Mouse (Mus musculus): ENCODE data around the gene Efcab11. TPM values are rescaled to one million over a fixed set of nuclear protein-coding genes. Genes with fewer than 3 reads are reported as not detected.

Efcab11 gene
- polyA plus RNA-seq, 1 experiment from 2014 or later, result 15.3 TPM

DNA sequence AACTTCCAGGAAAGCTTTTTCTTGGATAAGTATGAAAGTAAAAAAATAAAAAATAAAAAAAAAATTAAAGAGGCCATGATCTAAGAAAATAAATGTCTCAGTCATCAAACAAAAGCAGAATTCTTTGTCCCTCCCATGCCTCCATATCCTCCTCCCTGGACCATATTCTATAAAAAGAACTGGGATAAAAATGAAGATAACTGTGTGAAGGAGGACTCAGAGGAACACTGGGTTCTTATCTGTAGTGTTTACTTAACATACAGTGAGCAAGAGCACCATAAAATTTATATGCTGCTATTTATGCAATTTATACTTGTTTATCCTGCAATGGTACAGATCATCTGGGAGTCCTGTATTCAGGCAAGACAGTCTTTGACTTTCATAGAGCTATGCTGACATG, 19.6 kb downstream of the Efcab11 start:
- peaks cover 5% of the 10 kb centered on the region; the same call in 1 of the 2 replicates for H3K4me1 ChIP-seq
- no peak overlapping the region for H3K4me3 ChIP-seq
- no peak overlapping the region for H3K4me2 ChIP-seq
- H3K9me3 ChIP-seq (replicated peaks), result no peaks in the 10 kb centered on the region
- H3K9ac ChIP-seq, result no peak overlapping the region
- no peak overlapping the region for H3K27ac ChIP-seq
- ATAC-seq, result no peak
- H3K36me3 ChIP-seq (ENCODE audit: poor library complexity, severe bottlenecking), result peaks cover 5% of the 10 kb centered on the region; the same call in 1 of the 2 replicates
- H3K27me3 ChIP-seq, result no peaks in the 10 kb centered on the region

DNA sequence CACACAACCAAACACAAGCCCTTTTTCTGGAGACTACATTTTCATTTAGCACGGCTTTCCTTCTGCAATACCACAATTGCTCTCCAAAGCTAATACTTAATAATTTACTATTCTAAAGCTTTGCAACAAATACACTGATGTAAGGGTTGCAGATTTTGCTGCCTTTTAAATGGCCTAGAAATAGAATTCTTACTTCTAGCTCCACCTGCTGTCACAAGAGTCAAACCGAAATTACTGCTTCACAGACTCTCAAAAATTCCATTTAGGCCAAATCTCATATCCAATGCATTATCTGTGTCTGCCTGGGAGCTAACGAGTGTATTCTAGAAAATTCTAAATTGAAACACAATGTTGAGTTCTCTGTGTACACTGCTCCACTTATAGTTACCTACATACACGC, 23.3 kb downstream of the Efcab11 start:
- Histone ChIP-seq H3K27ac (no peak overlapping the region), H3K4me3 (no peak overlapping the region), H3K9me3 (replicated peaks) (no peaks in the 10 kb centered on the region), H3K36me3 (ENCODE audit: poor library complexity, severe bottlenecking) (no peaks in the 10 kb centered on the region), H3K9ac (no peak overlapping the region), H3K4me2 (no peak overlapping the region), H3K27me3 (no peaks in the 10 kb centered on the region), H3K4me1 (peaks cover 11% of the 10 kb centered on the region)
- WGBS, result 72% methylated on average over 4 of the region's 4 CpGs
- no peak for ATAC-seq

DNA sequence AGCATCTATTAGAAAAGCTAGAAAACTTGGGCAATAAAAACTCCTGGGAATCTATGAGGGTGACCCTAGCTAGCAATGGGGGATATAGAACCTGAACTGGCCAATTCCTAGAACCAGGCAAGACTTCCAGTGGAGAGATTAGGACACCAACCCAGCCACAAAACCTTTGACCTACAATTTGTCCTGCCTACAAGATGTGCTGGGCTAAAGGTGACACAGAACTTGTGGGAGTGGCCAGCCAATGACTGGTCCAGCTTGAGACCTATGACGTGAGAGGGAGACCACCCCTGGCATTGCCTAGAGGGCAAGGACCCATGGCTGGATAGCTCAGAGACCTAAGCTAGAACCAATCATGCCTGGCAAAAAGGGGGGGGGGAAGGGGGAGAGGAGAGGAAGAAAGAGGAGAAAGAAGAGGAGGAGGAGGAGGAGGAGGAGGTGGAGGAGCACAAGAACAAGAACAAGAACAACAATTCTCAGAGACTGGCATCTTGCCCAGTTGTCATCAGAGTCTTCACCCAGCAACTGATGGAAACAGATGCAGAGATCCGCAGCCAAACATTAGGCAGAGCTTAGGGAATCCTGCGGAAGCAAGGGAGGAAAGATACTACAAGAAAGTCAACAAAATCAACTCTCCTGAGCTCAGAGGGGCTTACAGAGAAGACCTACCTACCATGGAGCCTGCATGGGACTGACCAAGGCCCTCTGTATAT, 24.7 kb downstream of the Efcab11 start:
- 80% methylated on average over 3 of the region's 3 CpGs for WGBS
- Histone ChIP-seq H3K4me3 (no peak overlapping the region), H3K27me3 (no peaks in the 10 kb centered on the region), H3K27ac (no peak overlapping the region), H3K9ac (no peak overlapping the region), H3K4me2 (no peak overlapping the region), H3K9me3 (replicated peaks) (no peaks in the 10 kb centered on the region), H3K4me1 (peaks cover 15% of the 10 kb centered on the region), H3K36me3 (ENCODE audit: poor library complexity, severe bottlenecking) (no peaks in the 10 kb centered on the region)
- ATAC-seq, result no peak

DNA sequence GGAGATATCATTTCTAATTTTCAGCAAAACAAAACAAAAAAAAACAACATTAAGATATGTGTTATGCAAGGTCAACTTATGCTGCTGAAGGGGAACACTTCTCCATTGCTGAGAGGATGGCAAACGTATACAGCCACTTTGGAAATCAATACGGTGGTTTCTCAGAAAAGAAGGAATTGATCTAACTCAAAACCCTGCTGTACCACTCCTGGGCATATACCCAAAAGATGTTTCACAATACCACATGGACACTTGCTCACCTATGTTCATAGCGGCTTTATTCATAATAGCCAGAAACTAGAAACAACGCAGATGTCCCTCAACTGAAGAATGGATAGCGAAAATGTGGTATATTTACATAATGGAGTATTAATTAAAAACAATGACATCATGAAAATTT, 25.6 kb downstream of the Efcab11 start:
- H3K27me3 ChIP-seq, result no peaks in the 10 kb centered on the region
- no peak for ATAC-seq
- H3K4me1 ChIP-seq, result peaks cover 22% of the 10 kb centered on the region
- no peak overlapping the region for H3K9ac ChIP-seq
- H3K4me3 ChIP-seq, result no peak overlapping the region
- H3K4me2 ChIP-seq, result no peak overlapping the region
- WGBS, result 96% methylated on average over 5 of the region's 5 CpGs
- no peak overlapping the region for H3K27ac ChIP-seq
- H3K9me3 ChIP-seq (replicated peaks), result no peaks in the 10 kb centered on the region
- H3K36me3 ChIP-seq (ENCODE audit: poor library complexity, severe bottlenecking), result no peaks in the 10 kb centered on the region

- Histone ChIP-seq H3K4me1 (peaks cover 37% of the 10 kb centered on the region), H3K27ac (no peak overlapping the region), H3K4me2 (no peak overlapping the region), H3K9ac (no peak overlapping the region), H3K27me3 (no peaks in the 10 kb centered on the region), H3K4me3 (no peak overlapping the region), H3K9me3 (replicated peaks) (no peaks in the 10 kb centered on the region), H3K36me3 (ENCODE audit: poor library complexity, severe bottlenecking) (no peaks in the 10 kb centered on the region)
- no peak for ATAC-seq
- 42% methylated on average over 9 of the region's 9 CpGs for WGBS
Observed at GRCm38 (mm10) chr12:99856011-99856410, 28.2 kb downstream of the Efcab11 start.

DNA sequence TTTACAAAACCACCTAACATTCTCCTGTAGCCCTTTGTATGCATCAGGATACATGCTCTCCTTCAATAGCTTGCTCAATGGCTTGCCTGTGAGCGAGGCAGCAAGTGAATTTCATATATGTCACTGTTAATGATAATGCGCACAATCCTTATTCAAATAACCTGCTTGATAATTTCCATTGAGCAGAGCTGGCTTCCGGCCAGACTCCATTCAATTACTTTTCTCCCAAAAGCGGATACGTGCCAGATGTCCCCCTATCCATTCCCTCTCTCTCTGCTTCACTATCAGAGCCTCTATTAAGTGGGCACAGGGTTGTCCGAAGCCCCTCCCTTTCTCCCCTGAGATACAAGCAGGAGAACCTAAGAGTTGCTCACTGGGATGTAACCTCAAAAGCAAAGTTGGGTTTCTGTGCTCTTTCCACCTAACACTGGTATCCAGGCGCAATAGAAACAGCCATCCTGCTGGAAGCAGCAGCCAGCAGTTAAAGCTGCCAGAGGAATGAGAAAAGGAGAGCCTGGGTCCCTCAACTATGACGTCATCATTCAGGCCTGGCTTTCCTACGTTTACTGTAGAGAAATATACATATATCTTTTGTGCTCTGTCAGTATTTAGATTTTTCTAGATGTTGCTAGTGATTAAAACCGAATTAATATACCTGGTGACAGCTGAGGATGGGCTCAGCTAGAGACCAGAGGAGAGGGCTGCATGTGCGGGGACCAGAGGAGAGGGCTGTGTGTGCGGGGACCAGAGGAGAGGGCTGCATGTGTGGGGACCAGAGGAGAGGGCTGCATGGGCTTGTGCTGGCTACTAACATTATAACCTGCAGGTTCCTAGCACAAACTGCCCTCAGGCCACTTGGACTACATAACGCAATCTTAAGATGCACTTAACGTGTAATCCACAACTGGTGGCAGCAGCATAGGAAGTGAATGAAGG, 30.6 kb downstream of the Efcab11 start:
- Histone ChIP-seq H3K9me3 (replicated peaks) (no peaks in the 10 kb centered on the region), H3K36me3 (ENCODE audit: poor library complexity, severe bottlenecking) (no peaks in the 10 kb centered on the region), H3K4me2 (peak overlapping the region; percentile 33), H3K4me3 (no peak overlapping the region), H3K4me1 (peaks cover 32% of the 10 kb centered on the region), H3K9ac (no peak overlapping the region), H3K27me3 (no peaks in the 10 kb centered on the region), H3K27ac (peak overlapping the region; percentile 62)
- peak; percentile 86 for ATAC-seq
- WGBS, result 47% methylated on average over 14 of the region's 14 CpGs

DNA sequence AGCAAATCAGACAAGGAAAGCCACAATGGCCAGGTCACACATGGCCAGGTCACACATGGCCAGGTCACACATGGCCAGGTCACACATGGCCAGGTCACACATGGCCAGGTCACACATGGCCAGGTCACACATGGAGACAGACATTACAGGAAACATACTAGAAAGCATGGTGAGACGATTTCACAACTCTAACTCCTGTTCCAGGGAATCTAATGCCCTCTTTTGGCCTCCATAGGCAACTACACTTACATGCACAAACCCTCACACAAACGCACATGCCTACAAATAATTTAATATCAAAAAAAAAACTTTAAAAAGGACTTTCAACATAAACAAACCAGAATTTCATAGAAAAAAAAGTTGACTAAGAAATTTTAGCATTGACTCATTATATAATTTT, 34.2 kb downstream of the Efcab11 start:
- H3K36me3 ChIP-seq (ENCODE audit: poor library complexity, severe bottlenecking), result no peaks in the 10 kb centered on the region
- no peak overlapping the region for H3K9ac ChIP-seq
- H3K27ac ChIP-seq, result no peak overlapping the region
- H3K4me1 ChIP-seq, result peaks cover 23% of the 10 kb centered on the region
- H3K27me3 ChIP-seq, result no peaks in the 10 kb centered on the region
- H3K9me3 ChIP-seq (replicated peaks), result no peaks in the 10 kb centered on the region
- 87% methylated on average over 2 of the region's 2 CpGs for WGBS
- H3K4me2 ChIP-seq, result no peak overlapping the region
- no peak overlapping the region for H3K4me3 ChIP-seq
- ATAC-seq, result no peak

- no peak for ATAC-seq
- Histone ChIP-seq H3K36me3 (ENCODE audit: poor library complexity, severe bottlenecking) (no peaks in the 10 kb centered on the region), H3K27ac (no peak overlapping the region), H3K27me3 (no peaks in the 10 kb centered on the region), H3K4me1 (no peaks in the 10 kb centered on the region), H3K9me3 (replicated peaks) (no peaks in the 10 kb centered on the region), H3K9ac (no peak overlapping the region), H3K4me3 (no peak overlapping the region), H3K4me2 (no peak overlapping the region)
- 96% methylated on average over 8 of the region's 8 CpGs for WGBS
Observed at GRCm38 (mm10) chr12:99844951-99845350, 39.3 kb downstream of the Efcab11 start.

DNA sequence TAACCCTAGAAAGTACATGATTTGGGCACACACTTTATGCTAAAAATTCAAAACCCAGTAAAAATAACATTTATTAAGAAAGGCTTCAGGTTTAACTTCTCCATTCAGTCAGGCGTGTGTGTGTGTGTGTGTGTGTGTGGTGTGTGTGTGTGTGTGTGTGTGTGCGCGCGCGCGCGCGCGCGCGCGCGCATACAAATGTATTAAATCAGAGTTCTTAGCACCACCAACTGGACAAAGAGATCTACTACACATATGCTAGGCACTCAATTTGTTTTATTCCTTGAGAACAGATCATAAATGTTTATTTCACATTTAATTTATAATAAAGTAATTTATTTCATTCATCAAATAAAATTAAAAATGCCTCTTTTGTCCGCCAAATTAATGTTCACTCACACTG, 45.5 kb downstream of the Efcab11 start:
- Histone ChIP-seq H3K4me1 (peaks cover 14% of the 10 kb centered on the region), H3K9ac (no peak overlapping the region), H3K27ac (no peak overlapping the region), H3K27me3 (no peaks in the 10 kb centered on the region), H3K36me3 (ENCODE audit: poor library complexity, severe bottlenecking) (no peaks in the 10 kb centered on the region), H3K4me2 (no peak overlapping the region), H3K9me3 (replicated peaks) (no peaks in the 10 kb centered on the region), H3K4me3 (no peak overlapping the region)
- no peak for ATAC-seq
- 89% methylated on average over 14 of the region's 14 CpGs for WGBS

- no peaks in the 10 kb centered on the region for H3K36me3 ChIP-seq (ENCODE audit: poor library complexity, severe bottlenecking)
- 79% methylated on average over 11 of the region's 11 CpGs for WGBS
- H3K4me3 ChIP-seq, result no peak overlapping the region
- H3K4me2 ChIP-seq, result no peak overlapping the region
- no peak overlapping the region for H3K9ac ChIP-seq
- ATAC-seq, result no peak
- H3K27me3 ChIP-seq, result no peaks in the 10 kb centered on the region
- H3K4me1 ChIP-seq, result peaks cover 14% of the 10 kb centered on the region
- H3K9me3 ChIP-seq (replicated peaks), result peaks cover 4% of the 10 kb centered on the region; the same call in 1 of the 2 replicates
- H3K27ac ChIP-seq, result no peak overlapping the region
Observed at GRCm38 (mm10) chr12:99838109-99838508, 46.1 kb downstream of the Efcab11 start.

DNA sequence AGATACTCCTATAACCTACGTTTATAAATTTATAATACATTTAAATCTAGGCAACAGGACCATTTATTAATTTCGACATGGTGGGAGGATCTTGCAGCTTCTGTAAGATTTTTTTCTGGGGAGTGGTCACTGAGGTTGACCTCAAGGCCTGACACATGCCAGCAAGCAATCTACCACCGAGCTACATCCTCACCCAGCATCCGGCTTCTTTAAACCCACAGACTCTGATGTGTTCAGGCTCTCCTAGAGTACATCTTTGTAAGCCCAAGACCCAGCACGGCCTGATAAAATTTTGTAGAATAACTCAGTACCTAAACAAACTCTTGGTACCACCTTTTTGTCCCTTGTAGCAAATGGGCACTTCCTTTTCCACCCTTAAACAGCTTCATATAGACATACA, 46.7 kb downstream of the Efcab11 start:
- no peak overlapping the region for H3K9ac ChIP-seq
- 92% methylated on average over 5 of the region's 5 CpGs for WGBS
- no peak for ATAC-seq
- no peak overlapping the region for H3K4me2 ChIP-seq
- no peak overlapping the region for H3K4me3 ChIP-seq
- peaks cover 14% of the 10 kb centered on the region for H3K4me1 ChIP-seq
- H3K27me3 ChIP-seq, result no peaks in the 10 kb centered on the region
- no peak overlapping the region for H3K27ac ChIP-seq
- no peaks in the 10 kb centered on the region for H3K36me3 ChIP-seq (ENCODE audit: poor library complexity, severe bottlenecking)
- H3K9me3 ChIP-seq (replicated peaks), result peaks cover 4% of the 10 kb centered on the region; the same call in 1 of the 2 replicates

- no peaks in the 10 kb centered on the region for H3K27me3 ChIP-seq
- H3K36me3 ChIP-seq (ENCODE audit: poor library complexity, severe bottlenecking), result no peaks in the 10 kb centered on the region
- peak overlapping the region; percentile 41 for H3K4me2 ChIP-seq
- H3K27ac ChIP-seq, result peak overlapping the region; percentile 60
- no peak overlapping the region; the same call in 1 of the 2 replicates for H3K9ac ChIP-seq
- H3K4me1 ChIP-seq, result peaks cover 14% of the 10 kb centered on the region
- ATAC-seq, result peak; percentile 91
- 36% methylated on average over 20 of the region's 20 CpGs for WGBS
- 0 out of 2 replicates have a peak overlapping the region, but pooled peaks have one; percentile 3 for H3K4me3 ChIP-seq
- H3K9me3 ChIP-seq (replicated peaks), result peaks cover 4% of the 10 kb centered on the region; the same call in 1 of the 2 replicates
Observed at GRCm38 (mm10) chr12:99836404-99837131, 47.7 kb downstream of the Efcab11 start.

All from forebrain, embryonic 13.5 days (tissue).